10 mouse cellular contexts compared by ENCODE assay signal in genomic region chr1:88465722-88466121, GRCm38 (mm10). TPM values are rescaled to one million over a fixed set of nuclear protein-coding genes. Genes with fewer than 3 reads are reported as not detected.
DNase-seq lines count a peak whose midpoint lies in the region; ATAC-seq and TF ChIP-seq lines count a peak whose summit lies in the region.
"Had no signal": no experiment of that assay in that cellular context is flagged by ENCODE, and none has a peak within 500 bp of the region (broad histone marks: within the 10 kb centered on the region; RNA-seq: fewer than 3 reads in every experiment).

No protein-coding gene starts in this region.

- H3K27me3 ChIP-seq in limb, embryonic 14.5 days (ENCODE audit: control insufficient read depth, insufficient read depth, low read length): no peaks in the 10 kb centered on the region
- H3K27me3 ChIP-seq in limb, embryonic 10.5 days (ENCODE audit: low read depth, poor library complexity, severe bottlenecking): no peaks in the 10 kb centered on the region
- H3K27me3 ChIP-seq: embryonic facial prominence, embryonic 15.5 days had no signal

- peaks cover 12% of the 10 kb centered on the region for H3K4me1 ChIP-seq in limb, embryonic 14.5 days (ENCODE audit: control insufficient read depth, insufficient read depth, low read length)
- H3K4me1 ChIP-seq in limb, embryonic 10.5 days: peaks cover 20% of the 10 kb centered on the region

- no peak for TF ChIP-seq POLR2A in limb, embryonic 14.5 days (IDR thresholded peaks at IDR 0.05; ENCODE audit: borderline replicate concordance, extremely low read depth, insufficient read depth, insufficient read length)

- H3K27ac ChIP-seq in limb, embryonic 14.5 days (replicated peaks; ENCODE audit: low read depth, low read length): no peak overlapping the region
- H3K27ac ChIP-seq in limb, embryonic 10.5 days: no peak overlapping the region
- H3K27ac ChIP-seq: embryonic facial prominence, embryonic 15.5 days had no signal

- H3K9ac ChIP-seq in limb, embryonic 14.5 days (ENCODE audit: low read depth, low read length, severe bottlenecking): no peak overlapping the region
- H3K9ac ChIP-seq: embryonic facial prominence, embryonic 15.5 days had no signal

- H3K9me3 ChIP-seq in limb, embryonic 14.5 days (ENCODE audit: control insufficient read depth, low read length): no peaks in the 10 kb centered on the region
- no peaks in the 10 kb centered on the region for H3K9me3 ChIP-seq in limb, embryonic 10.5 days (replicated peaks)
- H3K9me3 ChIP-seq: embryonic facial prominence, embryonic 15.5 days had no signal

- no peak overlapping the region for H3K4me2 ChIP-seq in limb, embryonic 14.5 days (replicated peaks; ENCODE audit: low read depth, low read length, severe bottlenecking)
- H3K4me2 ChIP-seq: embryonic facial prominence, embryonic 15.5 days had no signal

- no peak overlapping the region for H3K4me3 ChIP-seq in limb, embryonic 14.5 days (replicated peaks; ENCODE audit: low read length)
- H3K4me3 ChIP-seq in limb, embryonic 10.5 days: no peak overlapping the region
- H3K4me3 ChIP-seq: embryonic facial prominence, embryonic 15.5 days had no signal

- H3K36me3 ChIP-seq in limb, embryonic 14.5 days (ENCODE audit: control insufficient read depth, insufficient read depth, low read length): no peaks in the 10 kb centered on the region
- no peaks in the 10 kb centered on the region for H3K36me3 ChIP-seq in limb, embryonic 10.5 days
- H3K36me3 ChIP-seq: embryonic facial prominence, embryonic 15.5 days had no signal

- DNase-seq in embryo, embryonic 10 days (ENCODE audit: low spot score): peak; percentile 59
- no peak for DNase-seq in embryo, embryonic 9.5 days (ENCODE audit: extremely low spot score)
- DNase-seq in limb, embryonic 14.5 days (ENCODE audit: low spot score): no peak
- no peak for DNase-seq in limb, embryonic 10.5 days (ENCODE audit: low spot score)
- DNase-seq in frontal cortex, postnatal 10 days (ENCODE audit: low spot score in 2 of 2): no peak
- DNase-seq in layer of hippocampus, adult 8-10 months (ENCODE audit: low spot score in 2 of 2): no peak

- 76% methylated on average over 4 of the region's 4 CpGs for WGBS in limb, embryonic 14.5 days
- WGBS in limb, embryonic 10.5 days: 75% methylated on average over 4 of the region's 4 CpGs

- 0 out of 2 replicates have a peak, but pooled peaks have one; percentile 29 for ATAC-seq in limb, embryonic 14.5 days (ENCODE audit: low FRiP score, low read depth)
- ATAC-seq in common myeloid progenitor, adult 5-6 weeks (replicated peaks; ENCODE audit: low read depth, poor library complexity, severe bottlenecking): peak; percentile 64
- peak; percentile 67 for ATAC-seq in megakaryocyte-erythroid progenitor cell, adult 5-6 weeks (replicated peaks; ENCODE audit: low FRiP score, low TSS enrichment, poor library complexity, severe bottlenecking)

RNA-seq across cellular contexts. Expression of gene Glrp1, which starts 44.1 kb away (rescaled TPM):
- polyA plus RNA-seq in limb, embryonic 14.5 days (2012; rRNA removed): 0.05 TPM in 1 of 2 replicates, not detected in the other
- not detected in 2 replicates for polyA plus RNA-seq in limb, embryonic 14.5 days (2014; fragmentation: Nextera tagmentation; extraction: Ambion mirVana)
- polyA plus RNA-seq in limb, embryonic 10.5 days (2016; fragmentation: Nextera tagmentation; extraction: Ambion mirVana): not detected in 2 replicates
- 0.91 and 3.2 TPM in 2 replicates for total RNA-seq in common myeloid progenitor, adult 5-6 weeks (2017)
- total RNA-seq in megakaryocyte-erythroid progenitor cell, adult 5-6 weeks (2014; fragmentation: Nextera tagmentation): 1.7 TPM in 1 of 2 replicates, not detected in the other
- 0.23 and 1.6 TPM in 2 replicates for total RNA-seq in megakaryocyte-erythroid progenitor cell, adult 5-6 weeks (2017)
- total RNA-seq in layer of hippocampus, adult 8-10 months (2022): under 1 TPM in 2 of 4 experiments, not detected in 2; 0.32 to 0.43 TPM

RNA-seq across cellular contexts. Expression of gene Spp2, which starts 59.0 kb away (rescaled TPM):
- polyA plus RNA-seq in limb, embryonic 14.5 days (2012; rRNA removed): 1.5 and 1.6 TPM in 2 replicates
- polyA plus RNA-seq in limb, embryonic 14.5 days (2014; fragmentation: Nextera tagmentation; extraction: Ambion mirVana): not detected in 2 replicates
- not detected in 2 replicates for polyA plus RNA-seq in limb, embryonic 10.5 days (2016; fragmentation: Nextera tagmentation; extraction: Ambion mirVana)
- total RNA-seq in common myeloid progenitor, adult 5-6 weeks (2017): not detected in 2 replicates
- total RNA-seq in megakaryocyte-erythroid progenitor cell, adult 5-6 weeks (2014; fragmentation: Nextera tagmentation): not detected in 2 replicates
- total RNA-seq in megakaryocyte-erythroid progenitor cell, adult 5-6 weeks (2017): not detected in 2 replicates
- total RNA-seq in layer of hippocampus, adult 8-10 months (2022): under 1 TPM in 1 of 4 experiments, not detected in 3; 0.53 TPM
- total RNA-seq: ES-E14 had no signal
- polyA plus RNA-seq: embryonic facial prominence, embryonic 15.5 days had no signal
